Mouse (Mus musculus) heart, postnatal 25 days (tissue): ENCODE results near the gene Cd9. TPM values are rescaled to one million over a fixed set of nuclear protein-coding genes. Genes with fewer than 3 reads are reported as not detected.

Experiments used
- DNase-seq: peaks from one replicate; pipeline ENCODE4 v3.0.0; 2022; ENCODE audit warnings: low spot score
- intact Hi-C: fragments of 180-260 bp; cut with DNase I; formaldehyde crosslinking; loops from one replicate; pipeline ENCODE4 v1.15.1; 2025
- total RNA-seq, 2 experiments: library from RNA; stranded (reverse); gene quantifications; 2 replicates each; pipeline ENCODE4 v1.2.3; 2021

Cd9 gene
- total RNA-seq, 2 experiments from 2014 or later: 57.5 to 63.4 TPM

DNA sequence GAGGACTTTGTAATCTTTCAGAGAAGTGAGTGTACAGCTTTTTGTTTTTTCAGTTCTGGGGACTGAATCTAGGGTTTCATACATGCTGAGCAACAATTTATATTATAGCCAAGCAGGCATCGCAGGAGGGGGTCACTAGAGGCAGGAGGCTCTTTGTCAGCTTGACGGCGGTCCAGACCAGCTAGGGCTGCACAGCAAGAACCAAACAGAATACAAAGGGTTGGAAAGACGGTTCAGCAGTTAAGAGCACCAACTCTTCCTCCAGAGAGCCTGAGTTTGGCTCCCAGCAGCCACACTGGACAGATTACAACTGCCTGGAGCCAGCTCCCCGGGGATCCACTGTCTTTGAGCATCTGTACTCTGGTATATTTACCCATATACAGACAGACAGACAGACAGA lies 40.3 kb downstream of the Cd9 start:
- no peak for DNase-seq
- intact Hi-C loops: no loop called here

DNA sequence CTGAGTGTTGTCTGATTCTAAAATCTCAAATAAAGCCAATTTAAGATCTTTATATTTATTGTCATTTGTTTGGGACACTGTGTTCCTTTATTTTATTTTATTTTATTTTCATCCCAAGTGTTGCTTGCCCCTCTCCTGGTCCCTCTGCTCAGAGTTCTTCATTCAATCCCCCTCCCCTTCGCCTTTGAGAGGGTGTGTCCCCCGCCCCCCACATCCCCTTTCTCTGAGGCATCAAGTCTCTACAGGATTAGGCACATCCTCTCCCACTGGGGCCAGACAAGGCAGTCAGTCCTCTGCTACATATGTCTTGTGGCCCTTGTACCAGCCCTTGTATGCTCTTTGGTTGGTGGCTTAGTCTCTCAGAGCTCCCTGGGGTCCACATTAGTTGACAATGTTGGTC lies 46.9 kb downstream of the Cd9 start:
- intact Hi-C loops: no loop called here
- no peak for DNase-seq

DNA sequence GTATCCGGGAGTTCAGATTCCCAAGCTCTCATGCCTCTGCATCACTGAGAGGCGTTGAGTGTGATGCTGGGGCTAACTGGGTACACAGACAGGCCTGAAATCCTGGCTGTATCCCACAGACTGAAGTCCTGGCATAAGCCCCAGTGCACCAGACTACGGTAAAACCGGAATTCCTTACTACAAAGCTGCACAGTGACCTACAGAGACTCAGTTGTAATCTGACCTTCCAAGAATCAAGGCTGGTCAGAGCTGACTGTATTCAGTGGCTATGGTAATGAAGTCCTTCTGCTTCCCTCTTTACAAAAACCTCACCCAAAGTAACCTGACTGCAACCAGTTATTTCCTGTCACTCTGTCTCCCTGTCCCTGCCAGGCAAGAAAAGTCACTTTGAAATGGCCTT lies 47.4 kb downstream of the Cd9 start:
- no peak for DNase-seq
- intact Hi-C loops: no loop called here

DNA sequence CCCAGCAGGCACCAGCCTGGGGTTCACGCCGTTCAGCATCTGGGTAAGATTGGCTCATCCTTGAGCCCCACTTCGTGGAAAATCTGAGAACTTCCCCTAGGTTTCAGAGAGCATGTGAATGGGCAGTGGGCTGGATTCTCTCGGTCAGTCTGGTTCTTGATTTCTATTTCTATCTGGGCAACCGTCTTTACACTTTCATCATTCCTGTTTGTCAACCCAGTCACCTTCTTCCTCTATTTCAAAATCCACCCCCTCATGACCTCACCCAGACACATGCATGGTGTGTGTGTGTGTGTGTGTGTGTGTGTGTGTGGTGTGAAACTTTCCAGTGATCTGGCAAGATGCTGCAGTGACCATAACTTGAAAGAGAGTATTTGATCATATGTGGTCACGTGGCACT lies 49.2 kb downstream of the Cd9 start:
- no peak for DNase-seq
- intact Hi-C loops: no loop called here

DNA sequence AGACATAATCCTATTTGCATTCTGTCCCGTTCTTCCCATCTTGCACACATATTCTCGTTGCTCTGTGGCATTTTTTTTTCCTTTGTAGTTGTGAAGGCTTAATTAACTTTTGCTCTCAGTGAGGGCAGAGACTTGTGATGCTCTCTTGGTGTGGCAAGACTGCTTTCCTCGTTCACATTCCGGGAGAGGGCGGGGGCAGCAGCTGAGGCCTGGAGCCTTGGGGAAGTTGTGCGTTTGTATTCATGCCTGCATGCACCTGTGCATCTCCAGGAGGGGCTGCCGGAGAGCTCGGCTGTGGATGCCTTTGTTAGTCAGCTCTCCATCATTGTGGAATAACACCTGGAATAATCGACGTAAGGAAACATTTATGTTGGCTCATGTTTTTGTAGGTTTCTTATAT lies 52.0 kb downstream of the Cd9 start:
- no peak for DNase-seq
- intact Hi-C loops: no loop called here

GRCm38 (mm10) chr6:125436753-125437152 lies 57.8 kb downstream of the Cd9 start:
- intact Hi-C loops: no loop called here
- no peak for DNase-seq

GRCm38 (mm10) chr6:125434735-125435518 lies 59.7 kb downstream of the Cd9 start:
- intact Hi-C loops: no loop called here

DNA sequence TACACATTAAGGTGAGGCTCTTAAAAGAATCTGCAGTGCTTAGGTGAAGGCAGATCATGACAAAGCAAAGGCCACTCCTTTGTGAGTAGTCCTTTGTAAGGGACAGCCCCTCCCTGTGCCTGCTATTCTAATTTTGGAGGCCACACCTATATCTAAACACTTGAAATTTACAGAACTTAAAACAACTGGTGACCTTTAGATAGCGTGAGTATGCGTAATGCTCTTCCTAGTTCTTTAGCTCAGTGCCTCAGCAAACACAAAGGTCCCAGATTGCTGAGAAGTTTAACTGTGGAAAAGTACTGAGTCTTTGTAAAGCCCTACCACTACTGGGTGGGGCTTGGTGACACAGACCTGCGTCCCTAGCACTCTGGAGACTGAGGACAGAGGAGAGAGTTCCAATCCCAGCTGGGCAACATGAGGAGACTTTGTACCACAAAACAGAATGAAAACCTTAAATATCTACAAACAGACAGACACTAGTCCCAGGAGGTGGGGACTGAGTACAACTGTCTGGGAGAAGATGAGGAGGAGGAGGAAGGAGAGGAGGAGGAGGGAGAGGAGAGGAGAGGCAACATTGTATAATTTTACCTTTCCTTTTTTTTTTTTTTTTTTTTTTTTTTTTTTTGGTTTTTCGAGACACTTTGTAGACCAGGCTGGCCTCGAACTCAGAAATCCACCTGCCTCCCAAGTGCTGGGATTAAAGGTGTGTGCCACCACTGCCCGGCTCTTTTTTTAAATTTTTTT lies 60.7 kb downstream of the Cd9 start:
- intact Hi-C loops: no loop called here
- DNase-seq: no peak

More at GRCm38 (mm10) chr6:125434735-125435518, 59.7 kb downstream of the Cd9 start:
- no peak for DNase-seq

DNA sequence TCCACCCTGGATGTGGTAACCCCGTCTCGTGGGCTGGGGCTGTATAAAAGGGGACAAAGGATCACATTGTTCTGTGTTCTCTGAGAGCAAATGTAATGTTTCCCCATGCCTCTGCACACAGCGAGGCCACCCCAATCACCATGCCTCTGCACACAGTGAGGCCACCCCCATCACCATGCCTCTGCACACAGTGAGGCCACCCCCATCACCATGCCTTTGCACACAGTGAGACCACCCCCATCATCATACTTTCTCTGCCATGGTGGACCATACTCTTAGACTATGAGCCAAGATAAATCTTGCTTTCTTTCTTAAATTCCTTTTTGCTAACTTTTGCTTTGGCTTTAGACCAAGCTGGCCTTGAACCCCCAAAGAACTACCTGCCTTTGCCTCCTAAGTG lies 61.3 kb downstream of the Cd9 start:
- DNase-seq: no peak

DNA sequence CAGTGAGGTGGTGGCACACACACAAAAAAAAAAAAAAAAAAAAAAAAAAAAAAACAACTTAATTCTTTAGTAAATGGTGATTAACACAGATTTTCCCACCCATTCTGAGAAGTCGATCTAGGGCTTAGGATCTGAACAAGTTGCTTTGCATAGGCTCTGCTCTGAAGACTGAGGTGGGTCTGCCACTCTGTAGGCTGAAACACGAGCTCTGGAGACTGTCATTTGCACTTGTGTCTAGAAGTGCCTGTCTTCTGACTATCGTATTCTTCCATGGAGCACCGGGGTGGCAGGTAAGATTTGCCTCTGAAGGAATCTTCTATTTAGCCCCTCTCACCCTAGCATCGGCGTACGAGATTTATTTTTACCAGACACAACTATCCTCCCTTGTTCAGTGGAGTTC lies 62.1 kb downstream of the Cd9 start:
- intact Hi-C loops: no loop called here
- no peak for DNase-seq

More for the DNA sequence above, 61.3 kb downstream of the Cd9 start:
- intact Hi-C loops: no loop called here

GRCm38 (mm10) chr6:125430982-125431381 lies 63.6 kb downstream of the Cd9 start:
- intact Hi-C loops: no loop called here
- no peak for DNase-seq

- intact Hi-C loops: no loop called here
- DNase-seq: no peak
These were observed 64.1 kb downstream of the Cd9 start for GRCm38 (mm10) chr6:125430358-125430958.

GRCm38 (mm10) chr6:125429741-125430140 lies 64.8 kb downstream of the Cd9 start:
- no peak for DNase-seq
- intact Hi-C loops: no loop called here

DNA sequence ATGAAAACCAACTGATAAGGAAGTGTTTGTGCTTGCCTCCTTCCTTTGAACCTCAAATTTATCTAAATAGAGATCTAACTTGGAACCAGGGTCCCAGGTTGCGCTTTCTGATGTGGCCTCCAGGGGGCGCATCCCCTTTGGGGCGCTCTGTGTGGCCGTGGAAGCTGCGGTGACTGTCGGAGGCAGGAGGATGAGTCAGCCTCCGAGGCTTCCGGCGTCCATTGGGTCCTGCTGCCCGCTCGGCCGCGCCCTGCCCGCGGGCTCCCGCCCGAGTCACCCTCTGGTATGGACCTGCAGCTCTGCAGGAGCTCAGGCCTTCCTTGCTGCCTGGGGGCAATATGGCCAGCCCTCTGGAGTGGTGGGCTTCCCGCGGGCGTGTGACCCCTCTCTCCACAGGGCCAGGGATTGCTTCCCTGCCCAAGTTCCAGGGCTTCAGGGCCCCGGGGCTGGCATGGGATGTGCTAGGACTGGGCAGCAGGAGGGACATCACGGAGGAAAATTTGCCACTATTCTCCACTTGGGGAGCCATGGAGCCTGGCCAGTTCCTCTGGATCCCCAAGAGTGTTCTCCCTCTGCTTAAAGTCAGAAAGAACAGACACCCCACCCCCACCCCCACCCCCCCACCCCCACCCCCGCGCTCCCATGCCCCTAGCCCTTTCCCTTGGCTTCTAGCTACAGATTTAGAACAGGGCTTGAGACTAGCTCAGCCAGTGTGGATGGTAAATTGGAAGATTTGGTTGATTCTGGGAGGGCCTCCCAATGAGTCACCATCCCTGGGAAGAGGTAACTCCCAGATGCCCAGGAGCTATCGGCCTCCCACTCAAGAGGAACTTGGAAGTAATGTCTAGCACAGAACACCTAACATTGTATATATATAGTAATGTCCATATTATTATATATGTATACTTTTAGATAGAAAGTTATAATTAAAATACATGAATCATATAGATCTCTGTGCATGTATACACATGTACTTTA lies 67.9 kb downstream of the Cd9 start:
- intact Hi-C loops: loop anchor here (1.0 to 2.0 kb wide), 2 partner anchors 68 to 72 kb away; partner anchors contain the start of gene Cd9
- peak; percentile 75 for DNase-seq

GRCm38 (mm10) chr6:125425205-125426090 lies 69.1 kb downstream of the Cd9 start:
- intact Hi-C loops: loop anchor here (2.0 kb wide), 1 partner anchor 73 kb away; no protein-coding TSS in a partner anchor

GRCm38 (mm10) chr6:125424156-125424555 lies 70.4 kb downstream of the Cd9 start:
- no peak for DNase-seq

More at GRCm38 (mm10) chr6:125425205-125426090, 69.1 kb downstream of the Cd9 start:
- no peak for DNase-seq

GRCm38 (mm10) chr6:125423507-125423906 lies 71.1 kb downstream of the Cd9 start:
- intact Hi-C loops: no loop called here

More at GRCm38 (mm10) chr6:125424156-125424555, 70.4 kb downstream of the Cd9 start:
- intact Hi-C loops: no loop called here

GRCm38 (mm10) chr6:125423099-125423498 lies 71.5 kb downstream of the Cd9 start:
- intact Hi-C loops: no loop called here

More at GRCm38 (mm10) chr6:125423507-125423906, 71.1 kb downstream of the Cd9 start:
- DNase-seq: no peak

More at GRCm38 (mm10) chr6:125423099-125423498, 71.5 kb downstream of the Cd9 start:
- DNase-seq: no peak
